Mouse (Mus musculus) gastrocnemius, postnatal 36 days (tissue): ENCODE measurements around the gene Trak1. TPM values are rescaled to one million over a fixed set of nuclear protein-coding genes. Genes with fewer than 3 reads are reported as not detected.
"Not testable (repeated sequence)": the region's sequence is repeated elsewhere in the genome, so short reads cannot be mapped to it uniquely, and the experiment has no call there.

ENCODE experiments used
- DNase-seq, 2 experiments: peaks; one replicate each; pipeline ENCODE4 v3.0.0; 2022
- intact Hi-C: fragments of 180-260 bp; cut with DNase I; formaldehyde crosslinking; loops from one replicate; pipeline ENCODE4 v1.15.1; 2025
- total RNA-seq, 2 experiments: library from RNA; stranded (reverse); gene quantifications; 2 replicates each; pipeline ENCODE4 v1.2.3; 2021

Trak1 gene
- total RNA-seq, 2 experiments from 2014 or later, result 182 to 188 TPM

- intact Hi-C loops, result loop anchor here (5.0 kb wide), 1 partner anchor 33 kb away; no protein-coding TSS in a partner anchor
- DNase-seq, result no peak
Measured at GRCm38 (mm10) chr9:121314541-121315152, 17.3 kb downstream of the Trak1 start.

GRCm38 (mm10) chr9:121315901-121316595 lies 18.7 kb downstream of the Trak1 start:
- intact Hi-C loops, result loop anchor here (1.0 kb wide), 1 partner anchor 18 kb away; no protein-coding TSS in a partner anchor

GRCm38 (mm10) chr9:121316621-121317405 lies 19.5 kb downstream of the Trak1 start:
- peak; percentile 57 for DNase-seq
- intact Hi-C loops, result loop anchor here (1.0 kb wide), 1 partner anchor 17 kb away; no protein-coding TSS in a partner anchor

More at GRCm38 (mm10) chr9:121315901-121316595, 18.7 kb downstream of the Trak1 start:
- no peak for DNase-seq

GRCm38 (mm10) chr9:121319323-121319966 lies 22.1 kb downstream of the Trak1 start:
- intact Hi-C loops, result no loop called here
- DNase-seq, result no peak

GRCm38 (mm10) chr9:121320433-121320832 lies 23.1 kb downstream of the Trak1 start:
- DNase-seq, result no peak
- intact Hi-C loops, result no loop called here

GRCm38 (mm10) chr9:121321118-121321517 lies 23.8 kb downstream of the Trak1 start:
- intact Hi-C loops, result no loop called here

GRCm38 (mm10) chr9:121322034-121322433 lies 24.7 kb downstream of the Trak1 start:
- intact Hi-C loops, result no loop called here
- no peak for DNase-seq

More at GRCm38 (mm10) chr9:121321118-121321517, 23.8 kb downstream of the Trak1 start:
- no peak for DNase-seq

GRCm38 (mm10) chr9:121328342-121328741 lies 31.0 kb downstream of the Trak1 start:
- intact Hi-C loops, DNase-seq: not testable (repeated sequence)

GRCm38 (mm10) chr9:121329181-121329580 lies 31.9 kb downstream of the Trak1 start:
- no peak for DNase-seq
- intact Hi-C loops, result no loop called here

- DNase-seq, result no peak
- intact Hi-C loops, result no loop called here
Measured at GRCm38 (mm10) chr9:121330065-121330464, 32.8 kb downstream of the Trak1 start.

- no peak for DNase-seq
- intact Hi-C loops, result no loop called here
Measured at GRCm38 (mm10) chr9:121331438-121331837, 34.1 kb downstream of the Trak1 start.

- peak in 1 of 2 experiments; percentile 44 for DNase-seq
- intact Hi-C loops, result no loop called here
Measured at GRCm38 (mm10) chr9:121331878-121332630, 34.8 kb downstream of the Trak1 start.

- no peak for DNase-seq
- intact Hi-C loops, result no loop called here
Measured at GRCm38 (mm10) chr9:121333559-121333958, 36.3 kb downstream of the Trak1 start.

- no peak for DNase-seq
- intact Hi-C loops, result loop anchor here (1.0 kb wide), 1 partner anchor 18 kb away; no protein-coding TSS in a partner anchor
Measured at GRCm38 (mm10) chr9:121334311-121334851, 37.1 kb downstream of the Trak1 start.

- intact Hi-C loops, result no loop called here
- peak in 1 of 2 experiments; percentile 47 for DNase-seq
Measured at GRCm38 (mm10) chr9:121335568-121335967, 38.3 kb downstream of the Trak1 start.

- intact Hi-C loops, result no loop called here
- no peak for DNase-seq
Measured at GRCm38 (mm10) chr9:121336324-121336946, 39.1 kb downstream of the Trak1 start.

GRCm38 (mm10) chr9:121337216-121337937 lies 40.1 kb downstream of the Trak1 start:
- intact Hi-C loops, result no loop called here
- no peak for DNase-seq

GRCm38 (mm10) chr9:121337938-121338289 lies 40.6 kb downstream of the Trak1 start:
- intact Hi-C loops, result no loop called here
- DNase-seq, result no peak
